Mouse (Mus musculus) megakaryocyte, embryonic 14.5 days (primary cell): ENCODE measurements at regions not wholly inside any gene's neighbourhood (a gene's known extent, or its start where the extent isn't known, plus 50 kb on each side); places are given as distances from the start of the nearest gene placed in this dataset.
A peak's percentile ranks its signal among the peaks of the same experiment; 100 is the strongest.

ENCODE experiments used
- H3K27me3 ChIP-seq: replicated peaks from 2 replicates; pipeline ENCODE3; 2012; ENCODE audit warnings: inconsistent platforms
- H3K36me3 ChIP-seq: replicated peaks from 2 replicates; pipeline ENCODE3; 2012; ENCODE audit warnings: low read length, inconsistent platforms, mixed read lengths
- H3K4me1 ChIP-seq: 2 replicates; pipeline ENCODE4 v1.6.1; 2012; ENCODE audit warnings: inconsistent platforms
- H3K4me3 ChIP-seq: replicated peaks from 2 replicates; pipeline ENCODE3; 2012; ENCODE audit warnings: moderate library complexity, mild to moderate bottlenecking, inconsistent platforms
- H3K9me3 ChIP-seq: 2 replicates; pipeline ENCODE4 v1.6.1; 2012; ENCODE audit warnings: inconsistent platforms
- FLI1 ChIP-seq: IDR thresholded peaks from 2 replicates; pipeline ENCODE4 v1.6.1; 2012; ENCODE audit warnings: low read length, inconsistent platforms, mixed read lengths
- GATA1 ChIP-seq: IDR thresholded peaks from 3 replicates; pipeline ENCODE4 v1.6.1; 2012; ENCODE audit warnings: mixed read lengths, low read length, inconsistent platforms, borderline replicate concordance

DNA sequence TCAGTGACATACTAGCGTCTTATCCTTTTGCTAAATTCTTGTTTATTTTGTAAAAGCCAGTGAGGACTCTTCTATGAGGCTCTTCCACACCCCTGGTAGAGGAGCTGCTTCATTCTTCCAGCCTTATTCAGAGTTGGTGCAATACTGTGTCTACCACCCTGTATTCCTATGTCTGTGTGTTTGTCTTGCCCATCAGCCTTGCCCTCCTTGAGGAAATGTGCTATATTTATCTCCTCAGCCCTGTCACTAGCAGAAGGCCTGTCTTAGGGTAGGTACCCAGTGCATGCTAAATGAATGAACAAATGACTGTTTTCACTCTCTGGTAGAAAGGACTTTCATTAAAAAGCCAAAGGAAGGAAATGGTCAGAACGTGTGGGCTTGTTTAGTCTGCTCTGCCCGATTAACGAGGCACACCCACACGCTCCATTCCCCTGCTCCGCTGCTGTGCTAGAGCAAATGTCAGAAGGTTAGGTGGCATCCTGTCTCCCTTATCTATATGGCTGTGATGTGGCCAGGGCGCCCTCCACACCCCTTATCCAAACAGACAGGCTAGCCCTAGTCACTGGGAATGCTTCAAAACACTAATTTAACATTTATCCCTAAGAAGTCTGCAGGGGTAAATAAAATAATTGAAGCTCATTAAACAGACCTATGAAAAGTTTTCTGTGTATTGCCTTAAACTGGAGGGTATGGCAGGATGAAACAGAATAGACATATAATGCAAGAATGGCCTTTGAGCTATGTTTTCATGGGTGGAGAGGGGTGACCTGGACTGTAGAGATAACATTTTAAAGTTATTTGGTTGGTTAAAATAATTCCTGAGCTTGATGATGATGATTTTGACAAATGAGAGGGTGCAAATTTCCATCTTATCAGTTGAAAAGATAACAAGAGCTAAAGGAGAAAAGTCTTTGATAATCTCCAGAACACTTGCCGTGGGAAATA lies 222.9 kb upstream of the Gm12728 start:
- H3K4me1 ChIP-seq: peaks cover 56% of the 10 kb centered on the region
- no peaks in the 10 kb centered on the region for H3K9me3 ChIP-seq
- H3K4me3 ChIP-seq: peak overlapping the region; percentile 78
- no peaks in the 10 kb centered on the region for H3K36me3 ChIP-seq
- TF ChIP-seq FLI1: peak; percentile 69; the same call in 1 of the 2 replicates
- peak; percentile 82; the same call in 1 of the 3 replicates for TF ChIP-seq GATA1
- no peaks in the 10 kb centered on the region for H3K27me3 ChIP-seq

DNA sequence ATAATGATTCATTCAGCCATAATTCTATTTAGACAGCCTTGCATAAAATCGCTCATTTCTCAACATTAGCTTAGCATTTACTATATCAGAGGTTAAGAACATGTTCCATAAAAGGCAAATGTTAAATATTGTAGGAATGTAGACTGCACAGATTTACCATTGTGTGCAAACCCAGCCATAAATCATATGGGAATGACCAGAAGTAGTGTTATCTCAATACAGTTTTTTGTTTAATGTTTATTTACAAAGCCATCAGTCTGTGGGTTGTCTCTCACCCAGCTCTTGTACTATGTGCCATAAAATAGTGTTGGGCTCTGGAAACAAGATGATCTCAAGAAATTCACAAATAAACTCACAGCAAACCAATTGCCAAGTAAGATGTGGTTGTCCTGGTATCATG lies 220.0 kb upstream of the Gm12728 start:
- no peak overlapping the region for H3K4me3 ChIP-seq
- H3K4me1 ChIP-seq: peaks cover 34% of the 10 kb centered on the region
- TF ChIP-seq FLI1 (no peak), GATA1 (no peak)
- no peaks in the 10 kb centered on the region for H3K27me3 ChIP-seq
- H3K36me3 ChIP-seq: no peaks in the 10 kb centered on the region
- no peaks in the 10 kb centered on the region for H3K9me3 ChIP-seq

DNA sequence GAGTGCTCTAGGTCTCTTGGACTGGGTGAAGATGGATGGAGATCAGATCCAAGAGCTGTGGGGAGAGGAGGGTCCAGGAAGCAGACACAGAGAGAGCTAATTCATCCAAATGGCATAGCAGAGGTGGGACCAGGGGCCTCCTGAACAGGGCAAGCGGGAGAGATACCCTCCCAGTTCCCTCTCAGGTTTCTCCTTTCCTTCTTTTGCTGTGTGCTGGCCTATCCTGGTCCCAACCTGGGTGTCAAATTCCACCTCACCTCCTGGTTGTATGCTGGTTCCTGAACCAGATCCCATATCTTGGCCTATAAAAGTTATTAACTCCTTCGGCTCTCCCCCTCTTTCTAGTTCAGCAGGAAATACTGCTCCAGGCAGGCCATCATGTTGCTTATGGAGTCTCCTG lies 214.1 kb upstream of the Gm12728 start:
- Histone ChIP-seq H3K27me3 (no peaks in the 10 kb centered on the region), H3K4me3 (no peak overlapping the region), H3K9me3 (peaks cover 11% of the 10 kb centered on the region), H3K4me1 (no peaks in the 10 kb centered on the region), H3K36me3 (peaks cover 3% of the 10 kb centered on the region)
- TF ChIP-seq GATA1 (no peak), FLI1 (no peak)

DNA sequence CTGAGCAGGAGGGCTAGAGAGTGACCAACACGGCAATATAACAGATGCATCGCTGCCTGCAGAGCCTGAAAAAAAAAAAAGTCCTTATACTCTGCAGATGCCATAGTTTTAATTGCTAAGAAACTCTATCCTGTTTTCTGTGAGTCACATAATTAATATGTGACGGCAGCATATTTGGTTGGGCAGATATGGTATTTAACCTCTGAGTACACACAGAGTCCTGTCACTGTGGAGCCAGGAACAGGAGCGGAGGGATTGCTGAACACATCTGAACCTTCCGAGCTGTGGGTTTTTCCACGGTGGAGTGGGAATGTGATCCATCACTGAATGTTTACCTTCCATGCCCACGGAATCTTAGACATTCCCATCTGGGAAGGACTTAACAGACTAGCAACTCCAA lies 208.7 kb upstream of the Gm12728 start:
- no peak overlapping the region for H3K4me3 ChIP-seq
- peaks cover 3% of the 10 kb centered on the region for H3K36me3 ChIP-seq
- no peaks in the 10 kb centered on the region for H3K27me3 ChIP-seq
- H3K4me1 ChIP-seq: peaks cover 21% of the 10 kb centered on the region
- peaks cover 11% of the 10 kb centered on the region for H3K9me3 ChIP-seq
- TF ChIP-seq FLI1: no peak
- no peak for TF ChIP-seq GATA1

DNA sequence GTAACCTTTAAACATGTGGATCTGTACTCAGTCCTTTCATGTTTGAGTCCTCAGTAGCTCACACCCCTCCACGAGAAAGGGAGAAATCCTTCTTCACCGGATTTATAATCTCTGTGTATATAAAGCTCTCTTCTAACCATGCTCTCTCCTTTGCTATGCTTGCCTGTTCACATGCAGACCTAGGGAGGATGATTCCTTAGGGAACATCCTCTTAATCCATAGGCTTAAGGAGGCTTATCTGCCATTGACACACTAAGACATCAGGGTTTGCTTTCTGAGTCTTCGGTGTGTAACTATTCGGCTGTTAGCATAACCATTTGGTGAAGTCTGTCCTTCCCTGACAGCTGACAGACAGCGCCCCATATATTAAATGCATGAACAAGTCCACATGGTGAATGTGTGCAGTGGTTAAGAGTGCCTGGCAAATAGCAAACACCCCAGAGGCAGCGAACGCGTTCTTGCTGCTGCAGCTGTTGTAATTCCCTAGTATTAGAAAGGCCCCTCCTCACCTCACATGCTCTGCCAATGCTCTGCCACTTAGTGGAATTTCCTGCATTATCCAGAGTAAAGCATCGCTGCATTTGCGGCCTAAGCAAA lies 205.2 kb upstream of the Gm12728 start:
- Histone ChIP-seq H3K4me3 (no peak overlapping the region), H3K4me1 (peaks cover 27% of the 10 kb centered on the region), H3K9me3 (no peaks in the 10 kb centered on the region), H3K27me3 (no peaks in the 10 kb centered on the region), H3K36me3 (no peaks in the 10 kb centered on the region)
- TF ChIP-seq GATA1: no peak
- no peak for TF ChIP-seq FLI1

DNA sequence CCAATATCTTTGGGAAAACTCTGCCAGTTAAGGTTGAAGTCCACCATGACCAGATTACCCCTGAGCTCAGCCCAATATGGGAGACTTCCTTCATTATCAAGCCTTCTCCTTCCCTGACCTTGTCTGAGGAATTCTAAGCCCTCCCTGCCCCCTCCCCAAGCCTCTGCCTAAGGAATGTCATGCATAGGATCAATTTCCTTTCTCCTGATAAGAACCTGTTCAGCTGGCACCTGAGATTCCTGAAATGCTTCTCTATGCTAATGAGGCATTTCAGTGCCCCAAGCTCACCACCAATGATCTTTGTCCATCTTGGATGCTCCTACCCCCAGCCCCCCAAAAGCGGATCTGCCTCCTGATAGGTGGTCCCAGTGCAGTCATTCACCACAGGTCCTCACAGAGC lies 186.0 kb upstream of the Gm12728 start:
- Histone ChIP-seq H3K9me3 (no peaks in the 10 kb centered on the region), H3K4me1 (peaks cover 6% of the 10 kb centered on the region), H3K4me3 (no peak overlapping the region), H3K36me3 (no peaks in the 10 kb centered on the region), H3K27me3 (no peaks in the 10 kb centered on the region)
- TF ChIP-seq GATA1 (no peak), FLI1 (no peak)

DNA sequence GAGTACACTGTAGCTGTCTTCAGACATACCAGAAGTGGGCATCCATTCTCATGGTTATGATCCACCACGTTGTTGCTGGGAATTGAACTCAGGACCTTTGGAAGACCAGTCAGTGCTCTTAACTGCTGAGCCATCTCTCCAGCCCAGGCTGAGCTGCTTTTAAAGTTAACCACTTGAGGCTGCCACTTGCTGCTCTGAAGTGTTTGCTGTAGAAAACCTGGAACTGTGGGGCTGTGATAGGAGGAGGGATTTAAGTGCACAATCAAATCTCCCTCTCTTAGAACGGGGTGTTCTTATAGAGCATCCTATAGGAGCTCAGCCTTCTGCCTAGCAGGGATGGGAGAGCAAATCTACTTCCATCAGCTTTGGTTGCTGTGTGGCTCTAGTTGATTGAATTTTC lies 185.1 kb upstream of the Gm12728 start:
- peaks cover 6% of the 10 kb centered on the region for H3K4me1 ChIP-seq
- H3K36me3 ChIP-seq: no peaks in the 10 kb centered on the region
- H3K27me3 ChIP-seq: no peaks in the 10 kb centered on the region
- H3K4me3 ChIP-seq: no peak overlapping the region
- H3K9me3 ChIP-seq: no peaks in the 10 kb centered on the region
- TF ChIP-seq GATA1: no peak
- no peak for TF ChIP-seq FLI1

DNA sequence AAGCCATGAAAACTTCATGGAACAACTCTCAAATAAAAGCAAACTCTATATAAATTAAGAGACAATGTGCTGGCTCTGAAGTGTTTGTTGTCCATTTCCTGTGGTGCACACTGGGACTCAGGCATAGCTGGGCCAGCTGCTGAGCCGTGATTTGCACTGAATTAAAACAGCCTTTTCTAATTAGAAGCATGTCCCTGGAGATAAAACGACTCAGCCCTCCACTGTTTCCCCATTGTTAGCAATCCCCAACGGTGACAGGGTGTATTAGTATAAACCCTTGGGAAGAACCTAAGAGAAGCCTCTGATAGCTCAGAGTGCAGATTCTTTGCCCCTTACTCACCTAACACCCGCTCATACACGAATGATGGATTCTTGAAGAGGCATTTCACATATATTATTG lies 182.9 kb upstream of the Gm12728 start:
- peaks cover 10% of the 10 kb centered on the region for H3K4me1 ChIP-seq
- H3K9me3 ChIP-seq: no peaks in the 10 kb centered on the region
- H3K27me3 ChIP-seq: no peaks in the 10 kb centered on the region
- H3K36me3 ChIP-seq: no peaks in the 10 kb centered on the region
- TF ChIP-seq GATA1: no peak
- no peak for TF ChIP-seq FLI1
- no peak overlapping the region for H3K4me3 ChIP-seq

DNA sequence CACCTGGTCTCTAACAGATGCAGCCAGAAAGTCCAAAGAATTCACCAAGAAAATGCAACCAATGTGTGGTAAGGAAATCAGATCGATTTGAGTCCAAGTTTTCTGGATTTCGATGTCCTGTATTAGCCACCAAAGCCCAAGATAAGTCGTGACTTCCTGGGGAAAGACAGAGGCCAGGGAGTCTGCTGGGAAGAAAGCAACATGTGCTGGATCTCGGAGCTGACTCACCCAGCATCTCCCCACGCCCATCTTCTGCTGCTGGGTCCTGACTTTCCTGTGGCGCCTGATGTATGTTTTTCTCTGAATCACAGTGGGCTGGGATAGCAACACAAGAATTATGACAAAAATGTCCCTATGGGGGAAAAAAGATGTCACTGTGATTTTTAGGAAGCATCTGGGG lies 178.8 kb upstream of the Gm12728 start:
- peaks cover 10% of the 10 kb centered on the region for H3K4me1 ChIP-seq
- H3K36me3 ChIP-seq: no peaks in the 10 kb centered on the region
- TF ChIP-seq GATA1: no peak
- no peak for TF ChIP-seq FLI1
- H3K9me3 ChIP-seq: no peaks in the 10 kb centered on the region
- H3K27me3 ChIP-seq: no peaks in the 10 kb centered on the region
- no peak overlapping the region for H3K4me3 ChIP-seq

DNA sequence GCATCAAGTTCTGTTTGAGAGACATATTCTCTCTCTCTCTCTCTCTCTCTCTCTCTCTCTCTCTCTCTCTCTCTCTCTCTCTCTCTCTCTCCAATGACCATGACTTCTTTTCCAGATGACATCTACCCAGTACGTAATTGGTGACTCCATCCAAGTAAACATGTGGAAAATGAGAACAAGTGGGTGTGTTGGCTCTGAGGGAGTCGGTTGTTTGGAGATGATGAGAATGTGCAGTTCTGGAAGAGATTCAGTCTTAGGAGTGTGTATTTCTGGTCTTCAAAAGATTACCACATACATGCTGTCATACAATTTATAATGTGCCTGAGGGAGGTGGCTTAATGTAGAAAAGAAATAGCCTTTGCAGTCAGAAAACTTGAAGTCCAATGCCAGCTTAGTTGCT lies 175.3 kb upstream of the Gm12728 start:
- Histone ChIP-seq H3K27me3 (no peaks in the 10 kb centered on the region), H3K4me3 (no peak overlapping the region), H3K4me1 (peaks cover 10% of the 10 kb centered on the region), H3K9me3 (peaks cover 11% of the 10 kb centered on the region), H3K36me3 (no peaks in the 10 kb centered on the region)
- no peak for TF ChIP-seq GATA1
